Mouse (Mus musculus) erythroblast, embryonic 14.5 days (primary cell): Measurements from ENCODE around the gene Ms4a2.

Experiments
- GATA1 ChIP-seq: IDR thresholded peaks from 2 replicates; pipeline ENCODE4 v1.6.1; 2012; ENCODE audit warnings: low read length, inconsistent platforms, mixed read lengths
- TAL1 ChIP-seq: IDR thresholded peaks from 3 replicates; pipeline ENCODE4 v1.6.1; 2012; ENCODE audit warnings: low read length, inconsistent platforms, mixed read lengths

GRCm38 (mm10) chr19:11633732-11634131 lies 10.2 kb upstream of the Ms4a2 start:
- TF ChIP-seq GATA1 (no peak), TAL1 (no peak)
